Mouse (Mus musculus): ENCODE data around the gene Mrpl33. TPM values are rescaled to one million over a fixed set of nuclear protein-coding genes. Genes with fewer than 3 reads are reported as not detected.

Gene Mrpl33
- polyA plus RNA-seq, 1 experiment, result 19.5 TPM

- Histone ChIP-seq H3K4me1 (ENCODE audit: control insufficient read depth, insufficient read depth, low read length) (no peaks in the 10 kb centered on the region), H3K4me3 (replicated peaks; ENCODE audit: extremely low read depth, low read depth, low read length) (no peak overlapping the region)
- 79% methylated on average over 14 of the region's 14 CpGs for WGBS
- no peak for DNase-seq
- no peak for TF ChIP-seq CTCF (IDR thresholded peaks at IDR 0.05; ENCODE audit: insufficient read depth, low read length)
- TF ChIP-seq POLR2A (IDR thresholded peaks at IDR 0.05; ENCODE audit: borderline replicate concordance, extremely low read depth, low read depth, low read length), result no peak
Observed at GRCm38 (mm10) chr5:31589711-31590319, 6.9 kb upstream of the Mrpl33 start.

GRCm38 (mm10) chr5:31591122-31591521, 5.6 kb upstream of the Mrpl33 start:
- 88% methylated on average over 7 of the region's 7 CpGs for WGBS
- TF ChIP-seq CTCF (IDR thresholded peaks at IDR 0.05; ENCODE audit: insufficient read depth, low read length), result no peak
- no peak for TF ChIP-seq POLR2A (IDR thresholded peaks at IDR 0.05; ENCODE audit: borderline replicate concordance, extremely low read depth, low read depth, low read length)
- no peak overlapping the region for H3K4me3 ChIP-seq (replicated peaks; ENCODE audit: extremely low read depth, low read depth, low read length)
- DNase-seq, result no peak
- no peaks in the 10 kb centered on the region for H3K4me1 ChIP-seq (ENCODE audit: control insufficient read depth, insufficient read depth, low read length)

- H3K4me1 ChIP-seq (ENCODE audit: control insufficient read depth, insufficient read depth, low read length), result 0 out of 2 replicates have a peak, but pooled peaks cover 2% of the 10 kb centered on the region
- TF ChIP-seq POLR2A (IDR thresholded peaks at IDR 0.05; ENCODE audit: borderline replicate concordance, extremely low read depth, low read depth, low read length) (no peak), CTCF (IDR thresholded peaks at IDR 0.05; ENCODE audit: insufficient read depth, low read length) (no peak)
- 82% methylated on average over 4 of the region's 4 CpGs for WGBS
- no peak for DNase-seq
- no peak overlapping the region for H3K4me3 ChIP-seq (replicated peaks; ENCODE audit: extremely low read depth, low read depth, low read length)
Observed at GRCm38 (mm10) chr5:31595868-31596267, 867 bp upstream of the Mrpl33 start.

GRCm38 (mm10) chr5:31597430-31597944, 752 bp downstream of the Mrpl33 start:
- WGBS, result 54% methylated on average over 6 of the region's 6 CpGs
- TF ChIP-seq POLR2A (IDR thresholded peaks at IDR 0.05; ENCODE audit: borderline replicate concordance, extremely low read depth, low read depth, low read length) (no peak), CTCF (IDR thresholded peaks at IDR 0.05; ENCODE audit: insufficient read depth, low read length) (no peak)
- DNase-seq, result no peak
- Histone ChIP-seq H3K4me3 (replicated peaks; ENCODE audit: extremely low read depth, low read depth, low read length) (peak overlapping the region; percentile 31), H3K4me1 (ENCODE audit: control insufficient read depth, insufficient read depth, low read length) (peaks cover 5% of the 10 kb centered on the region; the same call in 1 of the 2 replicates)

- 65% methylated on average over 7 of the region's 7 CpGs for WGBS
- DNase-seq, result no peak
Observed at GRCm38 (mm10) chr5:31598121-31598520, 1.4 kb downstream of the Mrpl33 start.

GRCm38 (mm10) chr5:31598579-31598978, 1.8 kb downstream of the Mrpl33 start:
- H3K4me3 ChIP-seq (replicated peaks; ENCODE audit: extremely low read depth, low read depth, low read length), result no peak overlapping the region
- H3K4me1 ChIP-seq (ENCODE audit: control insufficient read depth, insufficient read depth, low read length), result peaks cover 8% of the 10 kb centered on the region; the same call in 1 of the 2 replicates
- peak; percentile 43; the same call in 1 of the 2 replicates for TF ChIP-seq CTCF (IDR thresholded peaks at IDR 0.05; ENCODE audit: insufficient read depth, low read length)
- TF ChIP-seq POLR2A (IDR thresholded peaks at IDR 0.05; ENCODE audit: borderline replicate concordance, extremely low read depth, low read depth, low read length), result no peak
- peak; percentile 44 for DNase-seq
- 73% methylated on average over 4 of the region's 4 CpGs for WGBS

More at GRCm38 (mm10) chr5:31598121-31598520, 1.4 kb downstream of the Mrpl33 start:
- TF ChIP-seq POLR2A (IDR thresholded peaks at IDR 0.05; ENCODE audit: borderline replicate concordance, extremely low read depth, low read depth, low read length) (no peak), CTCF (IDR thresholded peaks at IDR 0.05; ENCODE audit: insufficient read depth, low read length) (no peak)
- peaks cover 8% of the 10 kb centered on the region; the same call in 1 of the 2 replicates for H3K4me1 ChIP-seq (ENCODE audit: control insufficient read depth, insufficient read depth, low read length)
- H3K4me3 ChIP-seq (replicated peaks; ENCODE audit: extremely low read depth, low read depth, low read length), result no peak overlapping the region

GRCm38 (mm10) chr5:31599161-31599560, 2.4 kb downstream of the Mrpl33 start:
- Histone ChIP-seq H3K4me1 (ENCODE audit: control insufficient read depth, insufficient read depth, low read length) (peaks cover 8% of the 10 kb centered on the region; the same call in 1 of the 2 replicates), H3K4me3 (replicated peaks; ENCODE audit: extremely low read depth, low read depth, low read length) (no peak overlapping the region)
- no peak for DNase-seq
- 91% methylated on average over 2 of the region's 2 CpGs for WGBS
- TF ChIP-seq POLR2A (IDR thresholded peaks at IDR 0.05; ENCODE audit: borderline replicate concordance, extremely low read depth, low read depth, low read length), result no peak
- peak; percentile 46; the same call in 1 of the 2 replicates for TF ChIP-seq CTCF (IDR thresholded peaks at IDR 0.05; ENCODE audit: insufficient read depth, low read length)

- no peak for DNase-seq
- TF ChIP-seq POLR2A (IDR thresholded peaks at IDR 0.05; ENCODE audit: borderline replicate concordance, extremely low read depth, low read depth, low read length), result no peak
- TF ChIP-seq CTCF (IDR thresholded peaks at IDR 0.05; ENCODE audit: insufficient read depth, low read length), result no peak
- Histone ChIP-seq H3K4me3 (replicated peaks; ENCODE audit: extremely low read depth, low read depth, low read length) (no peak overlapping the region), H3K4me1 (ENCODE audit: control insufficient read depth, insufficient read depth, low read length) (peaks cover 8% of the 10 kb centered on the region; the same call in 1 of the 2 replicates)
- 85% methylated on average over 7 of the region's 7 CpGs for WGBS
Observed at GRCm38 (mm10) chr5:31601162-31601722, 4.5 kb downstream of the Mrpl33 start.

- WGBS, result 24% methylated on average over 1 of the region's 1 CpGs
Observed at GRCm38 (mm10) chr5:31602377-31602776, 5.6 kb downstream of the Mrpl33 start.

More at GRCm38 (mm10) chr5:31602377-31602776, 5.6 kb downstream of the Mrpl33 start:
- peak; percentile 72 for DNase-seq
- Histone ChIP-seq H3K4me1 (ENCODE audit: control insufficient read depth, insufficient read depth, low read length) (peaks cover 6% of the 10 kb centered on the region; the same call in 1 of the 2 replicates), H3K4me3 (replicated peaks; ENCODE audit: extremely low read depth, low read depth, low read length) (no peak overlapping the region)
- TF ChIP-seq CTCF (IDR thresholded peaks at IDR 0.05; ENCODE audit: insufficient read depth, low read length) (no peak), POLR2A (IDR thresholded peaks at IDR 0.05; ENCODE audit: borderline replicate concordance, extremely low read depth, low read depth, low read length) (peak; percentile 95; the same call in 1 of the 2 replicates)

Data from lung, adult 2 months (tissue).